Mouse (Mus musculus): ENCODE data around the gene Vezt.

GRCm38 (mm10) chr10:94028493-94028892, 7.1 kb downstream of the Vezt start:
- no peak for TF ChIP-seq CTCF (IDR thresholded peaks at IDR 0.05; ENCODE audit: borderline replicate concordance, insufficient read depth, low read depth, low read length)
- no peak for TF ChIP-seq POLR2A (IDR thresholded peaks at IDR 0.05; ENCODE audit: borderline replicate concordance, insufficient read depth, low read length)
